Mouse (Mus musculus): ENCODE measurements at regions not wholly inside any gene's neighbourhood (a gene's known extent, or its start where the extent isn't known, plus 50 kb on each side); places are given as distances from the start of the nearest gene placed in this dataset.
"Not testable (repeated sequence)": the region's sequence is repeated elsewhere in the genome, so short reads cannot be mapped to it uniquely, and the experiment has no call there.

- DNase-seq (ENCODE audit: low spot score in 2 of 2) = no peak
Observed at GRCm38 (mm10) chr3:16533643-16534042, 527.4 kb upstream of the Gm5150 start.

- DNase-seq (ENCODE audit: low spot score in 2 of 2) = not testable (repeated sequence)
Observed at GRCm38 (mm10) chr3:16527511-16527910, 521.3 kb upstream of the Gm5150 start.

GRCm38 (mm10) chr3:16488431-16488830 lies 482.2 kb upstream of the Gm5150 start:
- DNase-seq (ENCODE audit: low spot score in 2 of 2) = not testable (repeated sequence)

- no peak for DNase-seq (ENCODE audit: low spot score in 2 of 2)
Observed at GRCm38 (mm10) chr3:16482750-16483149, 476.5 kb upstream of the Gm5150 start.

GRCm38 (mm10) chr3:16471360-16471759 lies 465.1 kb upstream of the Gm5150 start:
- DNase-seq (ENCODE audit: low spot score in 2 of 2) = no peak

- DNase-seq (ENCODE audit: low spot score in 2 of 2) = peak in 1 of 2 experiments; percentile 11
Observed at GRCm38 (mm10) chr3:16466388-16466787, 460.2 kb upstream of the Gm5150 start.

- DNase-seq (ENCODE audit: low spot score in 2 of 2) = no peak
Observed at GRCm38 (mm10) chr3:16465357-16465756, 459.1 kb upstream of the Gm5150 start.

- no peak for DNase-seq (ENCODE audit: low spot score in 2 of 2)
Observed at GRCm38 (mm10) chr3:16464301-16464700, 458.1 kb upstream of the Gm5150 start.

- no peak for DNase-seq (ENCODE audit: low spot score in 2 of 2)
Observed at GRCm38 (mm10) chr3:16433033-16433432, 426.8 kb upstream of the Gm5150 start.

- DNase-seq (ENCODE audit: low spot score in 2 of 2) = no peak
Observed at GRCm38 (mm10) chr3:16431819-16432115, 425.5 kb upstream of the Gm5150 start.

GRCm38 (mm10) chr3:16431082-16431818 lies 425.0 kb upstream of the Gm5150 start:
- no peak for DNase-seq (ENCODE audit: low spot score in 2 of 2)
